Mouse (Mus musculus): ENCODE measurements at regions not wholly inside any gene's neighbourhood (a gene's known extent, or its start where the extent isn't known, plus 50 kb on each side); places are given as distances from the start of the nearest gene placed in this dataset.

GRCm38 (mm10) chr19:60651102-60651695 is 70.4 kb upstream of the Cacul1 start:
- TF ChIP-seq CTCF (conservative IDR thresholded peaks at IDR 0.05 in 1 of 2, IDR thresholded peaks at IDR 0.05 in 1 of 2; ENCODE audit: low read depth in 2 of 2, low read length in 2 of 2) (no peak), ZNF384 (IDR thresholded peaks at IDR 0.05; ENCODE audit: low read depth, low read length) (no peak), USF2 (conservative IDR thresholded peaks at IDR 0.05; ENCODE audit: low read depth, low read length) (no peak), EP300 (IDR thresholded peaks at IDR 0.05; ENCODE audit: low read length) (no peak), SMC3 (IDR thresholded peaks at IDR 0.05; ENCODE audit: low read depth, low read length) (no peak), USF1 (IDR thresholded peaks at IDR 0.05; ENCODE audit: low read depth, low read length) (no peak), HCFC1 (IDR thresholded peaks at IDR 0.05; ENCODE audit: low read depth, low read length) (no peak), RAD21 (IDR thresholded peaks at IDR 0.05; ENCODE audit: low read depth, low read length) (no peak), NRF1 (IDR thresholded peaks at IDR 0.05; ENCODE audit: low read depth, low read length) (no peak), CHD1 (IDR thresholded peaks at IDR 0.05; ENCODE audit: low read depth, low read length) (no peak), MEF2A (IDR thresholded peaks at IDR 0.05; ENCODE audit: borderline replicate concordance, low read depth, low read length) (no peak), MAX (IDR thresholded peaks at IDR 0.05; ENCODE audit: low read length) (no peak), ETS1 (conservative IDR thresholded peaks at IDR 0.05; ENCODE audit: low read depth, low read length) (no peak)
